Mouse (Mus musculus): ENCODE measurements around the gene Esrrg.

DNA sequence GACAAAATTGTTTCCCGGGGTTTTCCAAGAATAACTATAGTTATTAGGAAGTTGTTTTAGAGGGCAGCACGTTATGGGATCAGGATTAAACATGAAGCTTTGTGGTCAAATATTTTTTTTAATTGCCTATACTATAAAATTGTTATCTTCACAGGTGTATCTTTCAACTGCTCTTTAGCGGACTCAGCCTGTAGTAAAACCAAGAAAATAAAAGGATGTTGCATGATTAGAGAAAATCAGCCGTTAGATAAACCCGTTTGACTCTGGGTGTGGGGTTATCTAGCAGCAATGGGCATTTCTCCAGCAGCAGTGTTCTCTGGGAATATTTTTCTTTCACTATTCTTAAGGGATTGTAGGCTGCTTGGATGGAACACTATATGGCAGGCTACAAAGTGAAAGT lies 96.8 kb downstream of the Esrrg start:
- TF ChIP-seq CTCF (IDR thresholded peaks at IDR 0.05; ENCODE audit: low read depth, low read length) (no peak), POLR2A (IDR thresholded peaks at IDR 0.05; ENCODE audit: extremely low read depth, insufficient read depth, low read length) (no peak)

Measured in liver, adult 2 months (tissue).